Mouse (Mus musculus) megakaryocyte, adult 5-6 weeks (primary cell): ENCODE measurements around the gene Gm5868. TPM values are rescaled to one million over a fixed set of nuclear protein-coding genes. Genes with fewer than 3 reads are reported as not detected.
"Not testable (repeated sequence)": the region's sequence is repeated elsewhere in the genome, so short reads cannot be mapped to it uniquely, and the experiment has no call there.

ENCODE experiments used
- ATAC-seq: 2 replicates; pipeline ENCODE4 v1.8.0; 2016; ENCODE audit warnings: mild to moderate bottlenecking, inconsistent platforms; ENCODE audit not compliant: poor library complexity, severe bottlenecking
- total RNA-seq, 2 experiments: library from RNA; stranded (forward) in 1 of 2; stranded (reverse) in 1 of 2; fragments of 153-499, 151-499 nt in 1 of 2; fragments of 221-1000, 200-1000 nt in 1 of 2; gene quantifications; 2 replicates each; pipeline versions ENCODE4 v1.2.3 to v1.2.4; 2015 to 2017

The Gm5868 gene
- not detected in 2 replicates for total RNA-seq (2015)
- total RNA-seq (2017), result not detected in 2 replicates

GRCm38 (mm10) chr5:72587192-72587681 is at the start of gene Gm5868:
TSS of gene Gm5868 (minus strand) at chr5:72587551.
- ATAC-seq, result no peak; the same call in 1 of the 2 replicates

GRCm38 (mm10) chr5:72636576-72636975 is 49.2 kb upstream of the Gm5868 start:
- ATAC-seq, result peak; percentile 39; the same call in 1 of the 2 replicates

GRCm38 (mm10) chr5:72636122-72636521 is 48.8 kb upstream of the Gm5868 start:
- ATAC-seq, result peak; percentile 82

GRCm38 (mm10) chr5:72634791-72635271 is 47.5 kb upstream of the Gm5868 start:
- peak; percentile 84 for ATAC-seq

- no peak for ATAC-seq
These were observed 42.7 kb upstream of the Gm5868 start for GRCm38 (mm10) chr5:72630026-72630425.

GRCm38 (mm10) chr5:72621022-72621421 is 33.7 kb upstream of the Gm5868 start:
- no peak for ATAC-seq

- no peak for ATAC-seq
These were observed 30.1 kb upstream of the Gm5868 start for GRCm38 (mm10) chr5:72617413-72617812.

- no peak for ATAC-seq
These were observed 15.8 kb upstream of the Gm5868 start for GRCm38 (mm10) chr5:72603138-72603537.

GRCm38 (mm10) chr5:72601006-72601405 is 13.7 kb upstream of the Gm5868 start:
- peak; percentile 69 for ATAC-seq

GRCm38 (mm10) chr5:72586667-72587191 is 622 bp downstream of the Gm5868 start:
- ATAC-seq, result not testable (repeated sequence)

GRCm38 (mm10) chr5:72586122-72586521 is 1.2 kb downstream of the Gm5868 start:
- peak; percentile 49; the same call in 1 of the 2 replicates for ATAC-seq

GRCm38 (mm10) chr5:72580970-72581332 is 6.4 kb downstream of the Gm5868 start, which contains the start of gene Zar1:
TSS of gene Zar1 (minus strand) at chr5:72581254.
- ATAC-seq, result not testable (repeated sequence)

- ATAC-seq, result peak; percentile 51
These were observed 7.0 kb downstream of the Gm5868 start for GRCm38 (mm10) chr5:72580088-72580969.

- not testable (repeated sequence) for ATAC-seq
These were observed 7.8 kb downstream of the Gm5868 start for GRCm38 (mm10) chr5:72579599-72579998.

- no peak for ATAC-seq
These were observed 21.7 kb downstream of the Gm5868 start for GRCm38 (mm10) chr5:72565621-72566020.

GRCm38 (mm10) chr5:72563183-72563582 is 24.2 kb downstream of the Gm5868 start:
- ATAC-seq, result not testable (repeated sequence)

- no peak for ATAC-seq
These were observed 26.2 kb downstream of the Gm5868 start for GRCm38 (mm10) chr5:72560976-72561628.

- peak; percentile 96 for ATAC-seq
These were observed 27.8 kb downstream of the Gm5868 start, which contains the start of gene Nfxl1 for GRCm38 (mm10) chr5:72559544-72560049. TSS of gene Nfxl1 (minus strand) at chr5:72559684.

- peak; percentile 54 for ATAC-seq
These were observed 28.4 kb downstream of the Gm5868 start for GRCm38 (mm10) chr5:72558716-72559526.

GRCm38 (mm10) chr5:72556245-72556644 is 31.1 kb downstream of the Gm5868 start:
- no peak for ATAC-seq
